Mouse (Mus musculus) hindbrain, postnatal 0 days (tissue): Measurements from ENCODE around the gene Cldn6. TPM values are rescaled to one million over a fixed set of nuclear protein-coding genes. Genes with fewer than 3 reads are reported as not detected.

ENCODE experiments used
- ATAC-seq: fragments of 200-750 bp; cut with Nextera tagmentation; 2 replicates; pipeline ENCODE4 v1.8.0; 2017; ENCODE audit warnings: mild to moderate bottlenecking, moderate TSS enrichment, moderate library complexity
- DNase-seq: peaks from one replicate; pipeline ENCODE4 v3.0.0-alpha.2; 2015; ENCODE audit warnings: low spot score
- H3K27ac ChIP-seq: fragments of 300-500 bp; sonication (generic); 2 replicates; pipeline ENCODE4 v1.5.1; 2014; ENCODE audit warnings: mild to moderate bottlenecking
- H3K27me3 ChIP-seq: fragments of 300-500 bp; sonication (generic); 2 replicates; pipeline ENCODE4 v1.6.1; 2014; ENCODE audit warnings: low read length, mixed read lengths; ENCODE audit not compliant: insufficient read depth
- H3K36me3 ChIP-seq: fragments of 300-500 bp; sonication (generic); 2 replicates; pipeline ENCODE4 v1.6.1; 2014; ENCODE audit warnings: low read length, mixed read lengths; ENCODE audit not compliant: insufficient read depth
- H3K4me1 ChIP-seq: fragments of 300-500 bp; sonication (generic); 2 replicates; pipeline ENCODE4 v1.6.1; 2014; ENCODE audit warnings: antibody characterized with exemption, low read length, mixed read lengths; ENCODE audit not compliant: insufficient read depth
- H3K4me2 ChIP-seq: fragments of 300-500 bp; sonication (generic); 2 replicates; pipeline ENCODE4 v1.6.1; 2014; ENCODE audit warnings: low read depth, mild to moderate bottlenecking, low read length, moderate library complexity, mixed read lengths
- H3K4me3 ChIP-seq: fragments of 300-500 bp; sonication (generic); 2 replicates; pipeline ENCODE4 v1.5.1; 2014; ENCODE audit warnings: low read length
- H3K9ac ChIP-seq: fragments of 300-500 bp; sonication (generic); replicated peaks from 2 replicates; pipeline ENCODE4 v1.6.1; 2014; ENCODE audit warnings: mild to moderate bottlenecking, low read length, moderate library complexity, mixed read lengths
- H3K9me3 ChIP-seq: fragments of 300-500 bp; sonication (generic); 2 replicates; pipeline ENCODE4 v1.6.1; 2016; ENCODE audit warnings: low read length, mixed read lengths
- CTCF ChIP-seq: IDR thresholded peaks from 2 replicates; pipeline ENCODE4 v1.5.1; 2016; ENCODE audit warnings: antibody characterized with exemption, control low read depth, low read depth
- WGBS: fragments of 180-500 bp; shearing (Covaris S2); extraction: QIAGEN DNeasy Blood & Tissue Kit; methylation state at CpG from one replicate; pipeline ENCODE4 v1.1.7; 2014; 5-methylcytosine and 5-hydroxymethylcytosine counted together
- polyA plus RNA-seq: library from polyadenylated mRNA; unstranded; fragments of >200 nt; fragmentation: Nextera tagmentation; extraction: Ambion mirVana; gene quantifications from 2 replicates; pipeline ENCODE4 v1.2.1, GENCODE M21; 2015
- total RNA-seq: library from RNA; depleted of rRNA; stranded (reverse); fragments of >200 nt; gene quantifications from 2 replicates; pipeline ENCODE4 v1.2.3, GENCODE M21; 2014

Cldn6 gene
- total and polyA plus RNA-seq, 2 experiments from 2014 or later: 0.34 to 1.0 TPM

- Histone ChIP-seq H3K9ac (peak overlapping the region; percentile 64), H3K9me3 (no peaks in the 10 kb centered on the region), H3K27ac (peak overlapping the region; percentile 67), H3K27me3 (peaks cover 3% of the 10 kb centered on the region; the same call in 1 of the 2 replicates), H3K4me2 (peak overlapping the region; percentile 97), H3K4me3 (peak overlapping the region; percentile 71), H3K4me1 (no peaks in the 10 kb centered on the region), H3K36me3 (no peaks in the 10 kb centered on the region)
- no peak for TF ChIP-seq CTCF
- peak; percentile 64 for ATAC-seq
- 2% methylated on average over 67 of the region's 101 CpGs for WGBS
- DNase-seq: no peak
Observed at GRCm38 (mm10) chr17:23699131-23700077, 20.4 kb downstream of the Cldn6 start.

- peak; percentile 87 for TF ChIP-seq CTCF
- Histone ChIP-seq H3K4me3 (peak overlapping the region; percentile 71), H3K36me3 (no peaks in the 10 kb centered on the region), H3K9me3 (no peaks in the 10 kb centered on the region), H3K4me2 (peak overlapping the region; percentile 97), H3K27ac (peak overlapping the region; percentile 67; the same call in 1 of the 2 replicates), H3K4me1 (no peaks in the 10 kb centered on the region), H3K27me3 (peaks cover 3% of the 10 kb centered on the region; the same call in 1 of the 2 replicates), H3K9ac (peak overlapping the region; percentile 64)
- ATAC-seq: peak; percentile 97
- DNase-seq: peak; percentile 96
- 0% methylated on average over 27 of the region's 28 CpGs for WGBS
Observed at GRCm38 (mm10) chr17:23700079-23700478, 21.0 kb downstream of the Cldn6 start.

GRCm38 (mm10) chr17:23703301-23703700 lies 24.3 kb downstream of the Cldn6 start:
- no peak for DNase-seq
- H3K4me3 ChIP-seq: no peak overlapping the region
- H3K4me1 ChIP-seq: no peaks in the 10 kb centered on the region
- no peaks in the 10 kb centered on the region for H3K36me3 ChIP-seq
- no peaks in the 10 kb centered on the region for H3K9me3 ChIP-seq
- H3K9ac ChIP-seq: no peak overlapping the region
- no peak overlapping the region for H3K4me2 ChIP-seq
- 76% methylated on average over 9 of the region's 9 CpGs for WGBS
- no peak overlapping the region for H3K27ac ChIP-seq
- ATAC-seq: no peak
- TF ChIP-seq CTCF: no peak
- no peaks in the 10 kb centered on the region; the same call in 1 of the 2 replicates for H3K27me3 ChIP-seq

GRCm38 (mm10) chr17:23704741-23705140 lies 25.7 kb downstream of the Cldn6 start:
- H3K27ac ChIP-seq: no peak overlapping the region
- no peak for TF ChIP-seq CTCF
- no peak overlapping the region for H3K9ac ChIP-seq
- 27% methylated on average over 7 of the region's 7 CpGs for WGBS
- H3K4me2 ChIP-seq: no peak overlapping the region
- no peak; the same call in 1 of the 2 replicates for ATAC-seq
- no peaks in the 10 kb centered on the region; the same call in 1 of the 2 replicates for H3K27me3 ChIP-seq
- H3K9me3 ChIP-seq: no peaks in the 10 kb centered on the region
- no peaks in the 10 kb centered on the region for H3K36me3 ChIP-seq
- no peaks in the 10 kb centered on the region for H3K4me1 ChIP-seq
- no peak overlapping the region for H3K4me3 ChIP-seq
- DNase-seq: peak; percentile 25

- Histone ChIP-seq H3K9me3 (no peaks in the 10 kb centered on the region), H3K4me2 (no peak overlapping the region), H3K4me3 (no peak overlapping the region), H3K27me3 (no peaks in the 10 kb centered on the region; the same call in 1 of the 2 replicates), H3K27ac (no peak overlapping the region), H3K9ac (no peak overlapping the region), H3K36me3 (no peaks in the 10 kb centered on the region), H3K4me1 (no peaks in the 10 kb centered on the region)
- 68% methylated on average over 7 of the region's 7 CpGs for WGBS
- DNase-seq: no peak
- TF ChIP-seq CTCF: no peak
- no peak; the same call in 1 of the 2 replicates for ATAC-seq
Observed at GRCm38 (mm10) chr17:23705525-23706104, 26.6 kb downstream of the Cldn6 start.

GRCm38 (mm10) chr17:23706212-23706611 lies 27.2 kb downstream of the Cldn6 start:
- Histone ChIP-seq H3K4me3 (no peak overlapping the region), H3K27ac (no peak overlapping the region), H3K4me1 (no peaks in the 10 kb centered on the region), H3K27me3 (no peaks in the 10 kb centered on the region; the same call in 1 of the 2 replicates), H3K36me3 (no peaks in the 10 kb centered on the region), H3K9ac (no peak overlapping the region), H3K9me3 (no peaks in the 10 kb centered on the region), H3K4me2 (no peak overlapping the region)
- ATAC-seq: peak; percentile 82
- 1% methylated on average over 3 of the region's 3 CpGs for WGBS
- peak; percentile 95 for TF ChIP-seq CTCF
- peak; percentile 86 for DNase-seq
